Mouse (Mus musculus): Measurements from ENCODE around the gene Sept4. TPM values are rescaled to one million over a fixed set of nuclear protein-coding genes. Genes with fewer than 3 reads are reported as not detected.
A peak's percentile ranks its signal among the peaks of the same experiment; 100 is the strongest.

Gene Sept4
- polyA plus RNA-seq, 1 experiment from 2014 or later, result 10.7 TPM

DNA sequence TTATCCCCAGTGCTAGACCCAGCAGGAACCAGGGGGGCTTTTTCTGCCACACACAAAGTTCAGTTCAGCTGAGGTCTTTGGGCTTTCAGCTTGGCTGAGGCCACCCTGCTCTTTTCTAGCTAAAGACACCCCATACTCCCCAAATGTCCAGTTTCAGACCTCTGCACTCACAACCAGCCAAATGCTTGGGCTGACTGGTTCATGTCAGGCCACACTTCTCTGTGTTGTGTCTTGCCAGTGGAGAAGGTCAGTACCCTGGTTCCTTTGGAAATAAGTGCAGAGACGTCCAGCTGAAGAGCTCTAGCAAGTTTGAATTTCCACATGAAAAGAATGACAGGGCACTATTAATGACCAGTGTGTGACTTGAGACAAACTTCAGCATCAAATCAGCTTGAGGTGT, 11.0 kb downstream of the Sept4 start:
- H3K27me3 ChIP-seq, result peaks cover 22% of the 10 kb centered on the region; the same call in 1 of the 2 replicates
- H3K4me3 ChIP-seq (replicated peaks), result no peak overlapping the region
- H3K27ac ChIP-seq, result no peak overlapping the region
- 0 out of 2 replicates have a peak overlapping the region, but pooled peaks have one; percentile 92 for H3K4me2 ChIP-seq
- ATAC-seq (ENCODE audit: insufficient number of reproducible peaks, insufficient read depth, low FRiP score, low TSS enrichment, low read depth), result no peak
- peaks cover 11% of the 10 kb centered on the region for H3K4me1 ChIP-seq (replicated peaks)
- WGBS, result 38% methylated on average over 1 of the region's 1 CpGs
- H3K9me3 ChIP-seq, result no peaks in the 10 kb centered on the region
- H3K36me3 ChIP-seq, result no peaks in the 10 kb centered on the region
- no peak overlapping the region for H3K9ac ChIP-seq (replicated peaks)

DNA sequence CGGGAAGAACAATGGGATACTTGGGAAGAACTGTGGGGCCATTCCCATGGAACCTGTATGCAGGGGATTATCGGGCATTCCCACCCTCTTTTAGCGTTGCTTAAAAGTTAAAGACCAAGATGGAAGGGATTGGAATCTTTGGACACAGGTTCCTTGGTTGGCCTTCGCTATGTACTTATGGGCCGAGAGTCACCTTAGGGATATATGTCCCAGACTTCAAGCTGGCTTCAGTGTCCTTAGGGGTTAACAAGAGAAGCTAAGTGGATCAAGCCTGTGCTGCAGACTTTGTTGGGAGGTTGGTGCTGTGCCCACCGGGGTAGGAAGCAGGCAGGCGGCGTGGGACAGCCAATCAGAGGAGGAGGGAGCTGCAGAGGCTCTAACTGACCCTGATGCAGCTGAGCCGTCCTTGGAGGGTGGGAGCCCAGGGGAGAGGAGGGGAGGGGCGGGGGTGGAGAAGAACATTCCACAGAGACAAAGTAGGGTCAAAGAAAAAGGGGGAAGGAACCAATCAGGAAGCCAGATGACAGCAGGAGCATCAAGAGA, 11.9 kb downstream of the Sept4 start:
- peaks cover 22% of the 10 kb centered on the region; the same call in 1 of the 2 replicates for H3K27me3 ChIP-seq
- no peak overlapping the region for H3K4me2 ChIP-seq
- no peaks in the 10 kb centered on the region for H3K36me3 ChIP-seq
- WGBS, result 55% methylated on average over 10 of the region's 10 CpGs
- H3K27ac ChIP-seq, result no peak overlapping the region
- no peak overlapping the region for H3K9ac ChIP-seq (replicated peaks)
- H3K4me3 ChIP-seq (replicated peaks), result no peak overlapping the region
- ATAC-seq (ENCODE audit: insufficient number of reproducible peaks, insufficient read depth, low FRiP score, low TSS enrichment, low read depth), result no peak
- H3K9me3 ChIP-seq, result no peaks in the 10 kb centered on the region
- H3K4me1 ChIP-seq (replicated peaks), result peaks cover 11% of the 10 kb centered on the region

DNA sequence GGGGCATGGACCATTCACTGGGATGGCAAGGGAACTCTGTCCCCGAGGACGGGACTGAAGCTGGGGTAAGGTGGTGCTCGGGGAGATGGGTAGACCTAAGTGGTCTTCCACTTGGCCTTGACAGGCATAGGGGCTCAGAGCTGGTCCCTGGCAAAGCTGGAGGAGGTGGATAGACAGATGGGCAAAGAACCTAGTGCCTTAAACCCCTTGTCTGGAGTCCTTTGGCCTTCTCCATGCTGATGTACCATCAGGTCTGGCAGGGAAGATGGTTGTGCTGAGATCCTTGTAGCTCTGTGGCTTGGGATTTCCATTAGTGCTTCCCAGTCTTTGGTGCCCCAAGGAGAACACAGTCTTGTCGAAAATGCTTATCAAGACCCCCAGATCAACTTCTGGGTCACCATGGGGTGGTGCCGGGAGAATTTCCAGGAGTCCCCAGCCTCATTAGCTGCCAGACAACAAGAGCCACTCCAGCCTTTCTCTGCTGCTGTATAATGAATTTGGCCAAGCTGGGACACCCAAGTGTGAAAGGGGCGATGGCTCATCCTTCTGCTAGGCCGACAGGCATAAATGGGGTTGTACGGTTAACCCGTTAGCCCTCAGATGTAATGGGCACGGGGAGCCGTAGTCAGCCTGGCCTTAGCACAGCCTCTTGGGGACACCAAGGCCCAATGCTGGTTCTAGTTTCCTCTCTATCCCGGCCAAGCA, 12.6 kb downstream of the Sept4 start:
- Histone ChIP-seq H3K9me3 (no peaks in the 10 kb centered on the region), H3K27me3 (peaks cover 22% of the 10 kb centered on the region; the same call in 1 of the 2 replicates), H3K36me3 (no peaks in the 10 kb centered on the region), H3K4me1 (replicated peaks) (peaks cover 11% of the 10 kb centered on the region), H3K27ac (no peak overlapping the region), H3K9ac (replicated peaks) (no peak overlapping the region), H3K4me3 (replicated peaks) (no peak overlapping the region), H3K4me2 (no peak overlapping the region)
- 83% methylated on average over 12 of the region's 12 CpGs for WGBS
- ATAC-seq (ENCODE audit: insufficient number of reproducible peaks, insufficient read depth, low FRiP score, low TSS enrichment, low read depth), result no peak

GRCm38 (mm10) chr11:87581933-87582710, 13.4 kb downstream of the Sept4 start:
- no peak overlapping the region for H3K27ac ChIP-seq
- WGBS, result 82% methylated on average over 8 of the region's 8 CpGs
- H3K9ac ChIP-seq (replicated peaks), result no peak overlapping the region
- no peak overlapping the region for H3K4me2 ChIP-seq
- ATAC-seq (ENCODE audit: insufficient number of reproducible peaks, insufficient read depth, low FRiP score, low TSS enrichment, low read depth), result no peak
- no peak overlapping the region for H3K4me3 ChIP-seq (replicated peaks)
- H3K27me3 ChIP-seq, result peaks cover 19% of the 10 kb centered on the region; the same call in 1 of the 2 replicates
- H3K4me1 ChIP-seq (replicated peaks), result peaks cover 9% of the 10 kb centered on the region
- no peaks in the 10 kb centered on the region for H3K36me3 ChIP-seq
- no peaks in the 10 kb centered on the region for H3K9me3 ChIP-seq

DNA sequence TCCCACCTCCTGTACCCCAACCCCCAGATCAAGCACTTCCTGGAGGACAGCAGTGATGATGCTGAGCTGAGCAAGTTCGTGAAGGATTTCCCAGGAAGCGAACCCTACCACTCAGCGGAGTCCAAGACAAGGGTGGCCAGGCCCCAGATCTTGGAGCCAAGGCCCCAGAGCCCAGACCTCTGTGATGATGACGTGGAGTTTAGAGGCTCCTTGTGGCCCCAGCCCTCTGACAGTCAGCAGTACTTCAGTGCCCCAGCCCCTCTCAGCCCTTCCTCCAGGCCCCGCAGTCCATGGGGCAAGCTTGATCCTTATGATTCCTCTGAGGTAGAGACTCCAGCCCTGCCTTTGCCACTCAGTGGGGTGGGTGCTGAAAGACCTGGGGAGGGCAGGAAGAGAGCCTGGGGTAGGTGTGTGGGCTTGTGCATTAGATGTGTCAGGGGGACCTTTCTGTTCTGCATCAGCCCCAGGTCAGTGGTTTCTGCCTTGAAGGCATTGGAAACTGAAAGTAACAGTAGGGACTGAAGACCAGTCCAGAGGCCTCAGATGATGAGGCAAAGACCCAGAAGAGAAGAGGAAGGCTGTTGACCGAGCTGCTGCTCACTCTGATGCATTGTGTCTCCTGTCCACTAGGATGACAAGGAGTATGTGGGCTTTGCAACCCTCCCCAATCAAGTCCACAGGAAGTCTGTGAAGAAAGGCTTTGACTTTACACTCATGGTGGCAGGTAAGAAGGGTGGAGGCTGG, 14.8 kb downstream of the Sept4 start:
- no peaks in the 10 kb centered on the region for H3K9me3 ChIP-seq
- no peak overlapping the region for H3K27ac ChIP-seq
- H3K27me3 ChIP-seq, result peaks cover 10% of the 10 kb centered on the region; the same call in 1 of the 2 replicates
- H3K4me1 ChIP-seq (replicated peaks), result no peaks in the 10 kb centered on the region
- WGBS, result 80% methylated on average over 6 of the region's 6 CpGs
- H3K9ac ChIP-seq (replicated peaks), result no peak overlapping the region
- no peak overlapping the region for H3K4me2 ChIP-seq
- no peak overlapping the region for H3K4me3 ChIP-seq (replicated peaks)
- no peak for ATAC-seq (ENCODE audit: insufficient number of reproducible peaks, insufficient read depth, low FRiP score, low TSS enrichment, low read depth)
- no peaks in the 10 kb centered on the region for H3K36me3 ChIP-seq

- H3K4me2 ChIP-seq, result no peak overlapping the region
- H3K27ac ChIP-seq, result no peak overlapping the region
- H3K27me3 ChIP-seq, result no peaks in the 10 kb centered on the region
- H3K4me1 ChIP-seq (replicated peaks), result peaks cover 5% of the 10 kb centered on the region
- no peaks in the 10 kb centered on the region for H3K9me3 ChIP-seq
- H3K9ac ChIP-seq (replicated peaks), result no peak overlapping the region
- 82% methylated on average over 10 of the region's 10 CpGs for WGBS
- no peaks in the 10 kb centered on the region for H3K36me3 ChIP-seq
- ATAC-seq (ENCODE audit: insufficient number of reproducible peaks, insufficient read depth, low FRiP score, low TSS enrichment, low read depth), result no peak
- no peak overlapping the region for H3K4me3 ChIP-seq (replicated peaks)
These were observed 16.2 kb downstream of the Sept4 start for GRCm38 (mm10) chr11:87584711-87585505.

DNA sequence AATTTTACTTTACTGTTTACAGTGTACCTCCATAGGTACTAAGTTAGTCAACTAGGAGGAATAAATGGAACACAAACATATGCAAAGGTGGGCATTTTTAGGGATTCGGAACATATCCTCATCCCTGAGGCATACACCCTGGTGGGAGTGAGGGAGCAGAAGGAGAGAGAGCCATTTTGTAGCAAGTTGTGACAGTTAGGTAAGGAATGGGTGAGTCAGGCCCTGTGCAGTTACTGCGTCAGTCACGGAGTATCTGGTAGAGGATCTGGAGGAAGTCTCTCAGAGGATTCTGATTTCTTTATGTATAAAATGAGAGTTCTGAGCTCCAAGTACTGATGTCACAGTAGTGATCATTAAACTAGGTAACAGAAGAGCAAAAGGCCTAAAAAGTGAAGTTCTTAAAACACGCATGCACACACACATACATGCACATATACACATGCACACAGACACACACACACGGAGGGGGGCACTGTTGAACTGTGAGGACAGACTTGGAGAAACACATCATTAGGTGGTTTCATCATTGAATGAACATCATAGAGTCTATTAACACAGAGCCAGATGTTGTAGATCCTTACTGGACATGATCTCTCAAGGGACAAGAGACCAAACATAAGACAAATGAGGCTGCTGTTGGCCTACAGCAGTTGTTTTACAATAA, 18.6 kb downstream of the Sept4 start:
- Histone ChIP-seq H3K4me2 (no peak overlapping the region), H3K36me3 (no peaks in the 10 kb centered on the region), H3K9me3 (no peaks in the 10 kb centered on the region), H3K9ac (replicated peaks) (no peak overlapping the region), H3K4me3 (replicated peaks) (no peak overlapping the region), H3K27me3 (no peaks in the 10 kb centered on the region), H3K4me1 (replicated peaks) (peaks cover 14% of the 10 kb centered on the region), H3K27ac (no peak overlapping the region)
- WGBS, result 91% methylated on average over 5 of the region's 5 CpGs
- ATAC-seq (ENCODE audit: insufficient number of reproducible peaks, insufficient read depth, low FRiP score, low TSS enrichment, low read depth), result no peak

DNA sequence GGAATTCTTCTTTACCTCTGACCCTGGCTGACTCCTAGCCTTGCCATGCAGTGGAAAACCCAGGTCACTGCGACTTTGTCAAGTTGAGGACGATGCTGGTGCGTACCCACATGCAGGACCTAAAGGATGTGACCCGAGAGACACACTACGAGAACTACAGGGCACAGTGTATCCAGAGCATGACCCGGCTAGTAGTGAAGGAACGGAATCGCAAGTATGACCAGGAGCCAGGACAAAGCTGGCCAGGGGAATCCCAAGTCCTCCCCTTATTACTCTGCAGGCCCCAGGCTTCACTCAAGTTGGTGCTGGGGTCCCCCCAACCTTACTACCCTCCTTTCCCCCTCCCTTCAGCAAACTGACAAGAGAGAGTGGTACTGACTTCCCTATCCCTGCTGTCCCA, 20.9 kb downstream of the Sept4 start:
- ATAC-seq (ENCODE audit: insufficient number of reproducible peaks, insufficient read depth, low FRiP score, low TSS enrichment, low read depth), result no peak
- Histone ChIP-seq H3K4me1 (replicated peaks) (peaks cover 24% of the 10 kb centered on the region), H3K27me3 (no peaks in the 10 kb centered on the region), H3K27ac (no peak overlapping the region), H3K9me3 (no peaks in the 10 kb centered on the region), H3K36me3 (peaks cover 7% of the 10 kb centered on the region; the same call in 1 of the 2 replicates), H3K4me2 (peak overlapping the region; percentile 92; the same call in 1 of the 2 replicates), H3K9ac (replicated peaks) (no peak overlapping the region), H3K4me3 (replicated peaks) (0 out of 2 replicates have a peak overlapping the region, but pooled peaks have one; percentile 70)
- 95% methylated on average over 8 of the region's 8 CpGs for WGBS

DNA sequence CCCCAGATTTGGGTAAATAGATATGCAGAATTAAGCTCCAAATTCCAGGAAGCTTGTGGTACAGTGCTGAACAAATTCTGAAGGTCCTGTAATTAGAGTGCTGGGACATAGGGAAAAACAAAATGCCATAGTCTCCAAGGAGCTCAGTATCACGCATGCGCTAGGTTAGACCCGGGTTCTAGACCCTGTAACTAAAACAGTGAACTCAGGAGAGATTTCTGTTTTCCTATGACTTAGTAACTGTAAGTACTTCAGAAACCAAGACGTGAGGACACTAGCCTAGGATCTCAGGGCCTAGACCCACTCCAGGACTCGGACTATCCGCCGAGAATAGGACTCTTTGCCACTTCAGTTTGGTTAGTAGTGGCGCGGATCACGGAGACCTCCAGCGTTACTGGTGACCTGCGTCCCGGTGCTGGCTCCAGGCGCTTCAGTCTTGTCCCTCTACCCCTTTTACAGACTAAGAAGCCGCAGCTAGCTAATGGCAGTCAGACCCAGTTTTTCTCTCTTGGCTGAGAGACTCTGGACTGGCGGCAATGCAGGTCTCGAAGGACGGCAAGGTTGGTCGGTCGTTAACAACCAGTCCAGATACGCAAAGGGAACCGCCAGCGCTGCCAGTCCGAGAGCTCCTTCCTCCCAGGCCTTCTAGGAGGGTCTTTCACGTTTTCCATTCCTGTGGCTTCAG, 22.3 kb downstream of the Sept4 start:
- Histone ChIP-seq H3K9ac (replicated peaks) (peak overlapping the region; percentile 79), H3K4me3 (replicated peaks) (peak overlapping the region; percentile 70), H3K4me2 (peak overlapping the region; percentile 92), H3K27ac (peak overlapping the region; percentile 91), H3K27me3 (no peaks in the 10 kb centered on the region), H3K4me1 (replicated peaks) (peaks cover 32% of the 10 kb centered on the region), H3K9me3 (no peaks in the 10 kb centered on the region), H3K36me3 (peaks cover 7% of the 10 kb centered on the region; the same call in 1 of the 2 replicates)
- no peak for ATAC-seq (ENCODE audit: insufficient number of reproducible peaks, insufficient read depth, low FRiP score, low TSS enrichment, low read depth)
- 1% methylated on average over 25 of the region's 25 CpGs for WGBS
